Mouse (Mus musculus) limb, embryonic 11.5 days (tissue): ENCODE data around the gene Fam13c. TPM values are rescaled to one million over a fixed set of nuclear protein-coding genes. Genes with fewer than 3 reads are reported as not detected.
"Not testable (repeated sequence)": the region's sequence is repeated elsewhere in the genome, so short reads cannot be mapped to it uniquely, and the experiment has no call there.

Experiments used
- ATAC-seq: fragments of 200-750 bp; cut with Nextera tagmentation; 2 replicates; pipeline ENCODE4 v1.8.0; 2017; ENCODE audit warnings: low read depth; ENCODE audit not compliant: insufficient number of reproducible peaks, low FRiP score, low TSS enrichment
- DNase-seq: peaks from one replicate; pipeline ENCODE4 v3.0.0-alpha.2; 2015; ENCODE audit warnings: low spot score
- H3K27ac ChIP-seq: fragments of 300-500 bp; sonication (generic); replicated peaks from 2 replicates; pipeline ENCODE4 v1.5.1; 2014; ENCODE audit warnings: low read depth, mild to moderate bottlenecking, low read length
- H3K27me3 ChIP-seq: fragments of 300-500 bp; sonication (generic); 2 replicates; pipeline ENCODE4 v1.6.1; 2014; ENCODE audit warnings: mild to moderate bottlenecking, low read length, mixed read lengths; ENCODE audit not compliant: control insufficient read depth, insufficient read depth
- H3K36me3 ChIP-seq: fragments of 300-500 bp; sonication (generic); 2 replicates; pipeline ENCODE4 v1.6.1; 2014; ENCODE audit warnings: mild to moderate bottlenecking, low read length, moderate library complexity, mixed read lengths; ENCODE audit not compliant: control insufficient read depth, insufficient read depth
- H3K4me1 ChIP-seq: fragments of 300-500 bp; sonication (generic); 2 replicates; pipeline ENCODE4 v1.6.1; 2014; ENCODE audit warnings: low read length, mixed read lengths; ENCODE audit not compliant: control insufficient read depth, insufficient read depth
- H3K4me2 ChIP-seq: fragments of 300-500 bp; sonication (generic); 2 replicates; pipeline ENCODE4 v1.6.1; 2014; ENCODE audit warnings: low read depth, mild to moderate bottlenecking, moderate library complexity; ENCODE audit not compliant: severe bottlenecking
- H3K4me3 ChIP-seq: fragments of 300-500 bp; sonication (generic); 2 replicates; pipeline ENCODE4 v1.5.1; 2014; ENCODE audit warnings: low read depth, low read length
- H3K9ac ChIP-seq: fragments of 300-500 bp; sonication (generic); 2 replicates; pipeline ENCODE4 v1.6.1; 2014; ENCODE audit warnings: mild to moderate bottlenecking, low read length
- H3K9me3 ChIP-seq: fragments of 300-500 bp; sonication (generic); 2 replicates; pipeline ENCODE4 v1.6.1; 2016; ENCODE audit warnings: low read length; ENCODE audit not compliant: control insufficient read depth
- WGBS: fragments of 180-500 bp; shearing (Covaris S2); extraction: QIAGEN DNeasy Blood & Tissue Kit; methylation state at CpG from one replicate; pipeline ENCODE4 v1.1.7; 2014; 5-methylcytosine and 5-hydroxymethylcytosine counted together
- polyA plus RNA-seq: library from polyadenylated mRNA; unstranded; fragments of >200 nt; fragmentation: Nextera tagmentation; extraction: Ambion mirVana; gene quantifications from 2 replicates; pipeline ENCODE4 v1.2.1, GENCODE M21; 2014

The Fam13c gene
- polyA plus RNA-seq, 1 experiment from 2014 or later = 9.8 TPM

DNA sequence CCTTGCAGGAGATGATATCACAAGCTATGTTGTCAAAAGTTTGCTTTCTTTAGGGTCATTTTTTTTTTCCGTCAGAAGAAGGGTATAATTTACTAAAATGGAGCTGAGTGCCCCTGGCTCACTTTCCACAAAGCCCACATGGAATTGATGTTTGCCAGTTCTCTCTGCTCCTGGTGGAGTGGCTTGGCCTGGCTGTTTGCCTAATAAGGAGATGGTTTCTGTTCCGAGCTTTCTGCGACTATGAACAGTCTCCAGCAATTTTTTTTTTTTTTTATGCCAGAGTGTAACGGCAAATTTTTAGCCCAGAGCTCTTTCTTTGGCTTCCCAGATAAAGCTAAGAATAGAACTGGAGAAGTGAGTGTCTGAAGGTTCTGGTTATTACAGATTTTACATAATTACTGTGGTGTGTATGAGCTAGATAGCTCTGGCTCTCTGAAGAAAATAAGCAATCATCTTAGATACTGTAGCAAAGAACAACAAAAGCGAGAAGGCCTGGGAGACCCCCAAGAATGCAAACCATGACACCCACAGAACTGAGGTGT, 12.1 kb upstream of the Fam13c start:
- no peak overlapping the region for H3K27ac ChIP-seq
- 82% methylated on average over 5 of the region's 5 CpGs for WGBS
- H3K4me2 ChIP-seq = no peak overlapping the region
- DNase-seq = no peak
- no peak overlapping the region for H3K4me3 ChIP-seq
- H3K9me3 ChIP-seq = no peaks in the 10 kb centered on the region
- H3K36me3 ChIP-seq = no peaks in the 10 kb centered on the region
- no peaks in the 10 kb centered on the region for H3K4me1 ChIP-seq
- no peak for ATAC-seq
- no peaks in the 10 kb centered on the region for H3K27me3 ChIP-seq
- no peak overlapping the region for H3K9ac ChIP-seq

DNA sequence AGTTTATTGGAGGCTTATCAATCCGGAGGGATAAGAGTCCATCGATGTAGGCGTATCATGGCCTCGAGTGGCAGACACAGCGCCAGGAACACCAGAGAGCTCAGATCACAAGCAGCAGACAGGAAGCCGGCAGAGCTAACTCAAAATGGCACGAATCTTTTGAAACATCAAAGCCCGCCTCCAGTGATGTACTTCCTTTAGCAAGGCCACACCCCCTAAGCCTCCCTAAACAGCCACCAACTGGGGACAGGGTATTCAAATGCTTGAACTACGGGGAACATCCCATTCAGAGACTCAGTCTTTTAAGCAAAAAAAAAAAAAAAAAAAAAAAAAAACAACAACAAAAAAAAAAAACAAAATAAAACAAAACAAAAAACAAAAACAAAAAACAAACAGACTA, 10.9 kb upstream of the Fam13c start:
- 94% methylated on average over 9 of the region's 9 CpGs for WGBS
- no peaks in the 10 kb centered on the region for H3K9me3 ChIP-seq

GRCm38 (mm10) chr10:70433334-70433733, 6.9 kb upstream of the Fam13c start:
- Histone ChIP-seq H3K36me3 (no peaks in the 10 kb centered on the region), H3K4me3 (no peak overlapping the region), H3K9ac (no peak overlapping the region), H3K4me2 (no peak overlapping the region), H3K9me3 (no peaks in the 10 kb centered on the region), H3K4me1 (no peaks in the 10 kb centered on the region), H3K27me3 (no peaks in the 10 kb centered on the region), H3K27ac (no peak overlapping the region)
- 91% methylated on average over 3 of the region's 3 CpGs for WGBS
- ATAC-seq (no peak), DNase-seq (no peak)

More for the DNA sequence above, 10.9 kb upstream of the Fam13c start:
- no peak overlapping the region for H3K27ac ChIP-seq
- H3K4me3 ChIP-seq = no peak overlapping the region
- no peaks in the 10 kb centered on the region for H3K36me3 ChIP-seq
- H3K27me3 ChIP-seq = no peaks in the 10 kb centered on the region
- H3K4me2 ChIP-seq = no peak overlapping the region
- no peaks in the 10 kb centered on the region for H3K4me1 ChIP-seq
- ATAC-seq (no peak), DNase-seq (no peak)
- H3K9ac ChIP-seq = no peak overlapping the region

GRCm38 (mm10) chr10:70433736-70434135, 6.5 kb upstream of the Fam13c start:
- not testable (repeated sequence) for H3K27me3 ChIP-seq, H3K9ac ChIP-seq, ATAC-seq, DNase-seq, H3K36me3 ChIP-seq, H3K4me1 ChIP-seq, H3K4me2 ChIP-seq, H3K4me3 ChIP-seq, H3K27ac ChIP-seq, H3K9me3 ChIP-seq
- WGBS = 93% methylated on average over 5 of the region's 5 CpGs

DNA sequence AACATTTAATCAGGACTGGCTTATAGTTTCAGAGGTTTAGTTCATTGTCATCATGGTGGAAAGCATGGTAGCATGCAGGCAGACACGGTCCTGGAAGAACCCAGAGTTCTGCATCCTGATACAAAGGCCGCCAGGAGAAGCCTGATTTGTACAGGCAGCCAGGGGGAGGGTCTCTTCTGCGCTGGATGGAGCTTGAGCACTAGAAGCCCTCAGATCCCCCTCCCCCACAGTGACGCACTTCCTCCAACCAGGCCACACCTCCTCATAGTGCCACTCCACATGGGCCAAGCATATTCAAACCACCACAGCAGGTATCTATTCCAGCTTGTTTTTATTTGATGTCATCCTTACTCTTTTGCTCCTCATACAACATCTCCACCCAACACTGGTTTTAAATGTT, 3.6 kb upstream of the Fam13c start:
- H3K27me3 ChIP-seq = no peaks in the 10 kb centered on the region
- no peak for ATAC-seq
- WGBS = 92% methylated on average over 4 of the region's 4 CpGs

DNA sequence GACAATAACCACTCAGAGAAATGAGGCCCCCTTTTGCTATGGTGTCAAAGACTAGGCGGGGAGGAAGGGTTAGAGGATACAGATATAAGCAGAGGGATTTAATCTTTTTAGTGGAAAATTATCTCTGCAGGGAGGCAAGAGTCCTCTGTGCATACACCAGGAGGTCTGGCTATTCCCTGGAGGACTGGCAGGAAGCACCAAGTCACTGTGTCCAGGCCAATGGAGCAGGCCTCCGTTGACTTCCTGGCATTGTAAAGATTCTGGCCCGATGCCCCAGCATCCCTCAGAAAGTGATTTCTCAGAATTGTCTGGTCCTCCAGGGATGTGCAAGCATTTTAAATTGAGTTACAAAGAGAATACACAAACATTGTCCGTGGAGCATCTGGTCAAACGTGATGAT, 3.0 kb upstream of the Fam13c start:
- H3K36me3 ChIP-seq = no peaks in the 10 kb centered on the region
- H3K27ac ChIP-seq = no peak overlapping the region
- no peaks in the 10 kb centered on the region for H3K27me3 ChIP-seq
- 82% methylated on average over 5 of the region's 5 CpGs for WGBS
- H3K4me2 ChIP-seq = no peak overlapping the region
- DNase-seq = no peak
- H3K9me3 ChIP-seq = no peaks in the 10 kb centered on the region
- H3K9ac ChIP-seq = no peak overlapping the region
- no peak for ATAC-seq
- H3K4me3 ChIP-seq = no peak overlapping the region
- H3K4me1 ChIP-seq = no peaks in the 10 kb centered on the region

More for the DNA sequence above, 3.6 kb upstream of the Fam13c start:
- no peak overlapping the region for H3K4me3 ChIP-seq
- H3K4me1 ChIP-seq = no peaks in the 10 kb centered on the region
- H3K9ac ChIP-seq = no peak overlapping the region
- H3K27ac ChIP-seq = no peak overlapping the region
- H3K36me3 ChIP-seq = no peaks in the 10 kb centered on the region
- no peak for DNase-seq
- no peaks in the 10 kb centered on the region for H3K9me3 ChIP-seq
- H3K4me2 ChIP-seq = no peak overlapping the region

DNA sequence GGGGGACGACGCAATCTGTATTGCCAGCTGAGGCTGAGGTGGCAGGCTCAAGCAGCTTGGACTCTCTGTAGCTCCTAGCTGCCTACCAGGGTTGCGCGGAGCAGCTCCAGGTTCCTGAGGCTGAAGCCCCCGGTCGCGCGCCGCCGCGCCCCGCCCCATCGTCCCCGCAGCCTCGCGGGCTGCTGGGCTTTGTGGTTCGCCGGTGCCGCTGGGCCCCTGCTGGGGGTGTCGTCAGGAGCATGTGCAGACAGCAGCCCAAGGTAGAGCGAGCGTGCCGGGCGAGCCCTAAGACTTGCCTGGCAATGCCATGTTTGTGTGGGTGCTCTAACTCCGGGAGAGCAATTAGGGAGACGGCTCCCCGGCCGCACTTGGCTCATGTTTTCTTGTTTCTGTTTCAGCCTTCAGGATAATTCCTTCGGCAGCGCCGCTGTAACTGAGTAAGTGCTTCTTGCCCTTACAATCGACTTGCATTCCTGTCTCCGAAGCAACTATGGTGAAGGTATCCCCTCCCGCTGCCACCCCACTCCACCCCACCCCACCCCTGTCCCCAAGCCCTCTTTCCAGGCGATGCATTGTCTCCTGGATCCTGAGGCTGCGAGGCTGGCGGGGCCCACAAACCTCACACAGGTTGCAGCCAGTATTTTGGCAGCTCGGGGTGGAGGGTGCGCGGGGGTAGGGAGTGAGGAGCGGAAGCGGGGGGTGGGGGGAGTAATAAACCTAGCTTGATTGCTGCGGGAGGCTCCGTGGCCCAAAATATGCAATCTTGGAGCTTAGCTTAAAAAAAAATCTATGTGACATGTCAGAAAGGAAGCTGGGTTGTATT, 569 bp downstream of the Fam13c start:
- DNase-seq (peak; percentile 81), ATAC-seq (peak; percentile 85)
- no peak overlapping the region; the same call in none of the 2 replicates for H3K27ac ChIP-seq
- no peaks in the 10 kb centered on the region for H3K27me3 ChIP-seq
- peak overlapping the region; percentile 76 for H3K9ac ChIP-seq
- H3K4me1 ChIP-seq = no peaks in the 10 kb centered on the region
- H3K9me3 ChIP-seq = no peaks in the 10 kb centered on the region
- WGBS = under 1% methylated on average over 44 of the region's 44 CpGs
- H3K36me3 ChIP-seq = no peaks in the 10 kb centered on the region
- peak overlapping the region; percentile 46 for H3K4me2 ChIP-seq
- peak overlapping the region; percentile 50 for H3K4me3 ChIP-seq

DNA sequence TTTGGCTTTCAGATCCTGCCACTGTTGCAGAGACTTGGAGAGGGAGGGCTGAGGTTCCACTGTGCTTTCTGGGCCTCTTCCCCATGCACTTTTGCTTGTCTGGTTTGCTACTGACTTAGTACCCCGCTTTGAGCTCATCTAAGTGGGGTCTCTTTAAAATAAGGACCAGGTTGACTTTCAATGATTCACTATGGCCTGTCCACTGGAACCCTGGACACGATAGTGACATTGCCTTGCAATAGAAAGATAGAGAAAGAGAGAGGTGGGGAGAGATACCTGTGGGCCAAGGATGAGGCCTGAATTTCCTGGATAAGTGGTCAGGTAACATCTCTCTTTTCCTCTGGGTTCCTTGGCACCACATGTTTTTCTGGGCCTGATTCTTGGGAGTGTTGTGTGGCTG, 1.9 kb downstream of the Fam13c start:
- Histone ChIP-seq H3K27ac (no peak overlapping the region), H3K9ac (no peak overlapping the region), H3K4me3 (no peak overlapping the region), H3K4me2 (no peak overlapping the region), H3K36me3 (no peaks in the 10 kb centered on the region), H3K27me3 (no peaks in the 10 kb centered on the region), H3K9me3 (no peaks in the 10 kb centered on the region), H3K4me1 (no peaks in the 10 kb centered on the region)
- no peak for DNase-seq
- 92% methylated on average over 2 of the region's 2 CpGs for WGBS
- no peak for ATAC-seq
